Mouse (Mus musculus) forebrain, embryonic 16.5 days (tissue): ENCODE measurements around the gene Psmc5. TPM values are rescaled to one million over a fixed set of nuclear protein-coding genes. Genes with fewer than 3 reads are reported as not detected.

Experiments used
- ATAC-seq: fragments of 200-750 bp; cut with Nextera tagmentation; 2 replicates; pipeline ENCODE4 v1.8.0; 2017; ENCODE audit warnings: mild to moderate bottlenecking, moderate library complexity
- H3K27ac ChIP-seq: fragments of 300-500 bp; sonication (generic); 2 replicates; pipeline ENCODE4 v1.5.1; 2014; ENCODE audit warnings: low read length, control low read depth
- H3K27me3 ChIP-seq: fragments of 300-500 bp; sonication (generic); replicated peaks from 2 replicates; pipeline ENCODE4 v1.6.1; 2014; ENCODE audit warnings: low read length; ENCODE audit not compliant: control insufficient read depth, insufficient read depth
- H3K36me3 ChIP-seq: fragments of 300-500 bp; sonication (generic); 2 replicates; pipeline ENCODE4 v1.6.1; 2014; ENCODE audit not compliant: control insufficient read depth, insufficient read depth
- H3K4me1 ChIP-seq: fragments of 300-500 bp; sonication (generic); replicated peaks from 2 replicates; pipeline ENCODE4 v1.6.1; 2014; ENCODE audit warnings: low read length; ENCODE audit not compliant: control insufficient read depth, insufficient read depth
- H3K4me2 ChIP-seq: fragments of 300-500 bp; sonication (generic); 2 replicates; pipeline ENCODE4 v1.6.1; 2014; ENCODE audit warnings: mild to moderate bottlenecking, low read length, control low read depth
- H3K4me3 ChIP-seq: fragments of 300-500 bp; sonication (generic); replicated peaks from 2 replicates; pipeline ENCODE4 v1.5.1; 2014; ENCODE audit warnings: mild to moderate bottlenecking, low read length, control low read depth
- H3K9ac ChIP-seq: fragments of 300-500 bp; sonication (generic); replicated peaks from 2 replicates; pipeline ENCODE4 v1.6.1; 2014; ENCODE audit warnings: low read depth, low read length, control low read depth
- H3K9me3 ChIP-seq: fragments of 300-500 bp; sonication (generic); 2 replicates; pipeline ENCODE4 v1.6.1; 2016; ENCODE audit warnings: low read length; ENCODE audit not compliant: control insufficient read depth
- WGBS: fragments of 180-500 bp; shearing (Covaris S2); extraction: QIAGEN DNeasy Blood & Tissue Kit; methylation state at CpG from one replicate; pipeline ENCODE4 v1.1.7; 2014; 5-methylcytosine and 5-hydroxymethylcytosine counted together
- polyA plus RNA-seq: library from polyadenylated mRNA; unstranded; fragments of >200 nt; fragmentation: Nextera tagmentation; extraction: Ambion mirVana; gene quantifications from 2 replicates; pipeline ENCODE4 v1.2.1, GENCODE M21; 2015

Psmc5 gene
- polyA plus RNA-seq, 1 experiment from 2014 or later = 287 TPM

DNA sequence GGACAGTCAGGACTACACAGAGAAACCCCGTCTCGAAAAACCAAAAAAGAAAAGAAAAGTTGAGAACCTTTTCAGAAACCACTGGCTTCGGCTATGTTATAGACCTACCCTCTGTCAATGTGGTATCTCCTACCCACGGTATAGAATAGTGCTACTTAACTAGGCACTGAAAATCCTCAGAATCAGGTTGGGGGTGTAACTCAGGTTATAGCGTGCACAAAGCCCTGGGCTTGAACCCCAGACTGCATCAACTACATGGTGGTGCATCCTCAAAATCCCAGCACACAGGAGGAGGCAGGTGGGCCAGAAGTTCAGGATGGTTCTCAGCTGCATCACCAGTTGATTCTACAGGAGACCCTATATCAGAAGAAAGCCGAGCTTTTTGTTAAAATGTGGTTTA is 17.9 kb downstream of the Psmc5 start:
- ATAC-seq = no peak
- Histone ChIP-seq H3K4me3 (no peak overlapping the region), H3K9me3 (no peaks in the 10 kb centered on the region), H3K27ac (no peak overlapping the region), H3K4me1 (peaks cover 27% of the 10 kb centered on the region), H3K27me3 (no peaks in the 10 kb centered on the region), H3K4me2 (no peak overlapping the region), H3K9ac (no peak overlapping the region), H3K36me3 (no peaks in the 10 kb centered on the region)
- 96% methylated on average over 6 of the region's 6 CpGs for WGBS

DNA sequence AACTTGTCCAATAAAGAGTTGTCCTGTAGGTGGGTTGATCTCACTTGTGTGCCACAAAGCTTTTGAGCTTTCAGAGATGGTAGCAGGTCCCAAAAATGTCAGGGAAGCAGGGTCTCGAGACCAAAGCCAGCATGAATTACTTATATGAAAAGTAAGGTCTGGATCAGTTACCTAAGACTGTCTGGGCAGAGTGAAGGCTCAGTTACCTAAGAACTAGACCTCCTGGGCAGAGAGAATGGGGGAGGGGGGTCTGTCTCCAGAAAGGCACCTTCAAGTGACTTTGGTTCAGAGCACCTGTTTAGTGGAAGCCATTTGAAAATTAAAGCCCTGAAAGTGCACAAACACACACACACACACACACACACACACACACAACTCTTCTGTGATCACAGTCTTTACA is 18.4 kb downstream of the Psmc5 start:
- Histone ChIP-seq H3K27ac (no peak overlapping the region), H3K9me3 (no peaks in the 10 kb centered on the region), H3K9ac (no peak overlapping the region), H3K4me2 (no peak overlapping the region), H3K4me3 (no peak overlapping the region), H3K4me1 (peaks cover 22% of the 10 kb centered on the region), H3K36me3 (no peaks in the 10 kb centered on the region), H3K27me3 (no peaks in the 10 kb centered on the region)
- ATAC-seq = no peak
- 98% methylated on average over 1 of the region's 1 CpGs for WGBS

GRCm38 (mm10) chr11:106274971-106275411 is 19.0 kb downstream of the Psmc5 start:
- WGBS = 89% methylated on average over 7 of the region's 7 CpGs
- peaks cover 22% of the 10 kb centered on the region for H3K4me1 ChIP-seq
- H3K9ac ChIP-seq = no peak overlapping the region
- H3K27ac ChIP-seq = no peak overlapping the region
- H3K4me2 ChIP-seq = no peak overlapping the region
- H3K9me3 ChIP-seq = no peaks in the 10 kb centered on the region
- no peak for ATAC-seq
- H3K27me3 ChIP-seq = no peaks in the 10 kb centered on the region
- H3K4me3 ChIP-seq = no peak overlapping the region
- no peaks in the 10 kb centered on the region for H3K36me3 ChIP-seq

DNA sequence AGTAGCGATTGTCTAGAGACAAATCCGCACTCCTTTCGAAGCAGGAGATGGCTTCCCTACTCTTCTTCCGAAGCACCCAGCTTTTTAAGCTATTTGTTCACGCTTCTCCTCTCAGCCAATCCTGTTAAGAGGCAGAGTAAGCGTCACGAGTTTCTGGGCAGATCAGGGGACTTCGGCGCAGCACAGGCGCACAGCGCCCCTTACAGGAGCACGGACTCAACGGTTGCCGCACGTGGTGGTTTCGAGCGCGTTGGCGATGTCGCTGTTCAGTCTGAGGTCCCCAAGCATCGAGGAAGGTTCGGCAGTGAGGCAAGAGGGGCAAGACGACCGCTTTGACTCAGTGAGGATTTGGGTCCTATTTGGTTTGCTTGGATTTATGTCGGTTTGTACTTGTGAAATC is 20.5 kb downstream of the Psmc5 start, which contains the start of gene Tcam1:
Gene Tcam1 (plus strand): TSS at position 219 of the 400 bp plus-strand sequence.
- Histone ChIP-seq H3K4me2 (peak within 1 kb of the TSS; percentile 53), H3K4me3 (peak within 1 kb of the TSS; percentile 24), H3K9me3 (no peaks in the 10 kb centered on the region), H3K27ac (no peak within 1 kb of the TSS), H3K4me1 (peaks cover 15% of the 10 kb centered on the region), H3K36me3 (no peaks in the 10 kb centered on the region), H3K27me3 (no peaks in the 10 kb centered on the region), H3K9ac (no peak within 1 kb of the TSS; the same call in 1 of the 2 replicates)
- 10% methylated on average over 25 of the region's 25 CpGs for WGBS
- ATAC-seq = peak; percentile 60

GRCm38 (mm10) chr11:106282452-106282851 is 26.5 kb downstream of the Psmc5 start:
- H3K4me1 ChIP-seq = no peaks in the 10 kb centered on the region; the same call in 1 of the 2 replicates
- no peaks in the 10 kb centered on the region for H3K36me3 ChIP-seq
- 87% methylated on average over 6 of the region's 6 CpGs for WGBS
- no peak overlapping the region for H3K9ac ChIP-seq
- H3K9me3 ChIP-seq = no peaks in the 10 kb centered on the region
- no peak for ATAC-seq
- no peak overlapping the region for H3K4me3 ChIP-seq
- no peaks in the 10 kb centered on the region for H3K27me3 ChIP-seq
- no peak overlapping the region for H3K27ac ChIP-seq
- H3K4me2 ChIP-seq = no peak overlapping the region

DNA sequence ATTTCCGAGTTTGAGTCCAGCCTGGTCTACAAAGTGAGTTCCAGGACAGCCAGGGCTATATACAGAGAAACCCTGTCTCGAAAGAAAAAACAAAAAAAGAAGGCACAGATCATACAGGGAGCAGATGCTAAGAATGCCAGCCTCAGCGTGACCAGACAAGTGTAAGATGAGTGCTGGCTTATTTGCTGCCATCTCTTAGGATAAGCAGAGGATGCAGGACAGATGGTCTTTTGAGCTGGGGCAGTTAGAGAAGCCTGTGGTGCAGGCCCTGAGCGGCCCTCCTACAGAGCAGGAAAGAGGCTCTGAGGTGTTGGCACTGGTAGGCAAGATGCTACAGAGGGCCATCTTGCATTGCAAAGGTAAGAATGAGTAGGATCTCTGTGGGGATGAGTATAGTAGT is 27.4 kb downstream of the Psmc5 start:
- 81% methylated on average over 4 of the region's 4 CpGs for WGBS

DNA sequence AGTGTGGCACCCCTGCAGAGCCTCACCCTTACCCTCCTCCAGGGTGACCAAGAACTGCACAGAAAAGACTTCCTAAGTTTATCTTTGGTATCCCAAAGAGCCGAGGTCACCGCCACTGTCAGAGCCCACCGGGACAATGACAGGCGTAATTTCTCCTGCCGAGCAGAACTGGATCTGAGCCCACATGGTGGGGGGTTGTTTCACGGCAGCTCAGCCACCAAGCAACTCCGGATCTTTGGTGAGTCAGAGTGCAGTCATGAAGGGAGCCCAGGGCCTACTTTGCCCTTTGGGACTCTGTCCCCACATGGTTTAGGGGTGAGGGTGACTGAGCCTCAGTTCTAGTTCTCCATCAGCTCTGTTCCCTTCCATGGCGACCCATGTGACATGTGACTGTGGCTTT is 28.2 kb downstream of the Psmc5 start:
- no peak overlapping the region for H3K27ac ChIP-seq
- no peaks in the 10 kb centered on the region for H3K9me3 ChIP-seq
- no peaks in the 10 kb centered on the region for H3K27me3 ChIP-seq
- ATAC-seq = no peak
- no peak overlapping the region for H3K4me2 ChIP-seq
- H3K4me3 ChIP-seq = no peak overlapping the region
- H3K36me3 ChIP-seq = no peaks in the 10 kb centered on the region
- no peaks in the 10 kb centered on the region; the same call in 1 of the 2 replicates for H3K4me1 ChIP-seq
- no peak overlapping the region for H3K9ac ChIP-seq
- 72% methylated on average over 8 of the region's 8 CpGs for WGBS

More for the DNA sequence above, 27.4 kb downstream of the Psmc5 start:
- H3K27ac ChIP-seq = no peak overlapping the region
- no peak overlapping the region for H3K9ac ChIP-seq
- no peaks in the 10 kb centered on the region for H3K36me3 ChIP-seq
- no peaks in the 10 kb centered on the region for H3K27me3 ChIP-seq
- no peak overlapping the region for H3K4me3 ChIP-seq
- H3K9me3 ChIP-seq = no peaks in the 10 kb centered on the region
- H3K4me1 ChIP-seq = no peaks in the 10 kb centered on the region; the same call in 1 of the 2 replicates
- no peak overlapping the region for H3K4me2 ChIP-seq
- no peak for ATAC-seq

GRCm38 (mm10) chr11:106286206-106286605 is 30.3 kb downstream of the Psmc5 start:
- Histone ChIP-seq H3K27ac (no peak overlapping the region), H3K27me3 (no peaks in the 10 kb centered on the region), H3K4me2 (no peak overlapping the region), H3K9me3 (no peaks in the 10 kb centered on the region), H3K4me1 (no peaks in the 10 kb centered on the region; the same call in 1 of the 2 replicates), H3K36me3 (no peaks in the 10 kb centered on the region), H3K9ac (no peak overlapping the region), H3K4me3 (no peak overlapping the region)
- 93% methylated on average over 7 of the region's 7 CpGs for WGBS
- no peak for ATAC-seq

DNA sequence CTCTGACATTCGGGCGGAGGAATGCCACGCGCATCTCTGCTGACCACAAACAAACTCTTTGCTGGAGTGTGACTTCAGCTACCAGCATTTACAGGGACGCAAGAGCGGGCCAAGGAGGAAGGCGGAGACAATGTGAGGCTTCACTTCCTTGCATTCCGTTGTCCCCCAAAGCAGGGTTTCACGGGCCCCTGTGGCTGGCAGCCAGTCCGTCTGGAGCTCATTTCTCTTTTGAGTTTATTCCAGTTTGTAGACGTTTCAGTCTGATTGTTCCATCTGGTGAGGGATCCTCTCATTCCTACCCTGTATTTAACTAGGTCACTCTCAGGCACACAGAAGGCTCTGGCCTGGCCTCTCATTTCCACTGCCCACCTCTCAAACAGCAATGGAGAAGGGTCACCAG is 31.0 kb downstream of the Psmc5 start:
- no peaks in the 10 kb centered on the region; the same call in 1 of the 2 replicates for H3K4me1 ChIP-seq
- H3K4me2 ChIP-seq = no peak overlapping the region
- H3K27me3 ChIP-seq = no peaks in the 10 kb centered on the region
- H3K36me3 ChIP-seq = no peaks in the 10 kb centered on the region
- no peak overlapping the region for H3K27ac ChIP-seq
- no peak overlapping the region for H3K4me3 ChIP-seq
- no peak overlapping the region for H3K9ac ChIP-seq
- 53% methylated on average over 11 of the region's 11 CpGs for WGBS
- ATAC-seq = no peak
- H3K9me3 ChIP-seq = no peaks in the 10 kb centered on the region

- Histone ChIP-seq H3K36me3 (no peaks in the 10 kb centered on the region), H3K9ac (no peak overlapping the region), H3K4me2 (no peak overlapping the region), H3K9me3 (no peaks in the 10 kb centered on the region), H3K27me3 (no peaks in the 10 kb centered on the region), H3K27ac (no peak overlapping the region), H3K4me3 (no peak overlapping the region), H3K4me1 (no peaks in the 10 kb centered on the region; the same call in 1 of the 2 replicates)
- 74% methylated on average over 8 of the region's 8 CpGs for WGBS
- ATAC-seq = no peak
Observed at GRCm38 (mm10) chr11:106289369-106289768, 33.4 kb downstream of the Psmc5 start.
